Comparison of ENCODE assay signal across 1 mouse cellular context in the genomic region with DNA sequence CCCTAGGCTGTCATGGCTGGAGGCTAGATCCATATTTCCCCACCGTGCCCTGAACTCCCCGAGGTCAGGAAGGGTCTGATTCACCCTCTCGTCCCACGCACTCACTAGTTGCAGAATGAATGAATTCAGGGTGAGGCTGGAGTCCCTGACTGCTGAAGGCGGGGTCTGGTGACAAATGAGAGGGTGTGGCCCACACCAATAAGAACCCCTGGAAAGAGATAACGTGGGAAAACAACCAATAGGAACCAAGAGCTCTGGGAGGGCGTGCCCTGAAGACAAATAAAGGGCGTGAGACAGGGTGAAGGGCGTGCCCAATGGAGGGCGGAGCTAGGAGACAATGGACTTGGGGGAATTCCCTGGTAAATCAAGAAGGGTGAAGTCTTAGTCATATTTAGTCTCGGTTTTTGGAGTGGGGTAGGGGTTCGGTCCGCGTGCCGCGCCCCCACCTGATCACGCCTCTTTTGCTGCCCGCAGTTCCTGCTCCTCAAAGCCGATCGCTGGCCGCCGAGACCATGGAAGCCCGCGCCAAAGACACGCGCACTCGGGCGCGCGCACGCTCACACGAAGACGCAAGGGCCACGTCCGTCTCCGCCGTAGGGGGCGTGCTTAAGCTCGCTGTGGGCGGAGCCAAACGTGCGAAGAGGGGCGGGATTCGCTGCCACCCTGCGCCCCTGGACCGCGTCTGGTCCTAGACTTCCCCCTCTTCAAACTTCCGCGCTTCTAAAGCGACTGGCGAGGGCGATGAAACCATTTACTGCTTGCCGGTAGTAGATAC.
TF ChIP-seq lines count a peak whose summit lies in the region.

No protein-coding gene starts in this region.

TF ChIP-seq in MEL, 35 proteins besides CTCF, POLR2A, EP300 and RAD21 (continued from another document):
- TF ChIP-seq USF2 (IDR thresholded peaks at IDR 0.05; ENCODE audit: borderline replicate concordance in 1 of 2, insufficient read depth in 1 of 2, low read depth in 1 of 2, low read length in 2 of 2) (no peak), MAFK (IDR thresholded peaks at IDR 0.05; ENCODE audit: borderline replicate concordance, low read depth, low read length) (no peak), SIN3A (IDR thresholded peaks at IDR 0.05; ENCODE audit: low read length) (peak; percentile 78), NRF1 (IDR thresholded peaks at IDR 0.05; ENCODE audit: insufficient read depth, low read depth, low read length, poor library complexity, severe bottlenecking) (peak; percentile 67), ZNF384 (IDR thresholded peaks at IDR 0.05; ENCODE audit: low read depth, low read length) (no peak), POLR2AphosphoS2 (IDR thresholded peaks at IDR 0.05; ENCODE audit: low read length) (peak; percentile 79), GABPA (IDR thresholded peaks at IDR 0.05; ENCODE audit: low read depth, low read length) (no peak), HCFC1 (IDR thresholded peaks at IDR 0.05; ENCODE audit: low read depth, low read length) (peak; percentile 67), ZMIZ1 (IDR thresholded peaks at IDR 0.05; ENCODE audit: low read depth, low read length) (peak; percentile 75), BHLHE40 (IDR thresholded peaks at IDR 0.05; ENCODE audit: borderline replicate concordance, low read depth, low read length) (peak; percentile 34; the same call in 1 of the 2 replicates), JUND (IDR thresholded peaks at IDR 0.05; ENCODE audit: low read depth, low read length) (no peak), UBTF (IDR thresholded peaks at IDR 0.05; ENCODE audit: borderline replicate concordance, insufficient read depth, low read depth, low read length) (no peak), NELFE (IDR thresholded peaks at IDR 0.05; ENCODE audit: low read depth, low read length) (peak; percentile 87), TCF12 (IDR thresholded peaks at IDR 0.05; ENCODE audit: low read depth, low read length) (peak; percentile 68)
TF ChIP-seq in MEL: peak in this region for 18.
